Mouse (Mus musculus) cortical plate, adult 2 months (tissue): ENCODE data around the gene Cpsf4.

Source experiments
- CTCF ChIP-seq: fragments of 200-500 bp; IDR thresholded peaks from 2 replicates; pipeline ENCODE4 v1.5.1; 2011; ENCODE audit warnings: mild to moderate bottlenecking, control low read depth, low read length; ENCODE audit not compliant: insufficient read depth; ENCODE audit errors: extremely low read depth
- POLR2A ChIP-seq: fragments of 200-500 bp; IDR thresholded peaks from 2 replicates; pipeline ENCODE4 v1.6.1; 2011; ENCODE audit warnings: mild to moderate bottlenecking, low read length, control low read depth; ENCODE audit not compliant: insufficient read depth; ENCODE audit errors: extremely low read depth

- no peak for TF ChIP-seq CTCF
- TF ChIP-seq POLR2A: no peak
Measured at GRCm38 (mm10) chr5:145213505-145213904, 46.5 kb downstream of the Cpsf4 start.
